Mouse (Mus musculus) lung, postnatal 0 days (tissue): Measurements from ENCODE around the gene Olfr905.

Source experiments
- CTCF ChIP-seq: IDR thresholded peaks from 2 replicates; pipeline ENCODE4 v1.5.1; 2016; ENCODE audit warnings: antibody characterized with exemption, mild to moderate bottlenecking
- EP300 ChIP-seq: IDR thresholded peaks from 2 replicates; pipeline ENCODE4 v1.6.1; 2016; ENCODE audit warnings: antibody characterized with exemption, mild to moderate bottlenecking, control low read depth

GRCm38 (mm10) chr9:38495501-38495900, 24.6 kb downstream of the Olfr905 start, which contains the start of gene Olfr907:
- TF ChIP-seq CTCF (no peak), EP300 (no peak)
